Mouse (Mus musculus): Measurements from ENCODE around the gene Chst15. TPM values are rescaled to one million over a fixed set of nuclear protein-coding genes. Genes with fewer than 3 reads are reported as not detected.

Chst15 gene
- total RNA-seq, 2 experiments from 2014 or later, result 38.5 to 39.6 TPM

- no peak for DNase-seq (ENCODE audit: low spot score in 2 of 2)
Observed at GRCm38 (mm10) chr7:132337268-132337917, 20.4 kb upstream of the Chst15 start.

GRCm38 (mm10) chr7:132336781-132337180 lies 19.8 kb upstream of the Chst15 start:
- peak; percentile 36 to 39 for DNase-seq (ENCODE audit: low spot score in 2 of 2)

DNA sequence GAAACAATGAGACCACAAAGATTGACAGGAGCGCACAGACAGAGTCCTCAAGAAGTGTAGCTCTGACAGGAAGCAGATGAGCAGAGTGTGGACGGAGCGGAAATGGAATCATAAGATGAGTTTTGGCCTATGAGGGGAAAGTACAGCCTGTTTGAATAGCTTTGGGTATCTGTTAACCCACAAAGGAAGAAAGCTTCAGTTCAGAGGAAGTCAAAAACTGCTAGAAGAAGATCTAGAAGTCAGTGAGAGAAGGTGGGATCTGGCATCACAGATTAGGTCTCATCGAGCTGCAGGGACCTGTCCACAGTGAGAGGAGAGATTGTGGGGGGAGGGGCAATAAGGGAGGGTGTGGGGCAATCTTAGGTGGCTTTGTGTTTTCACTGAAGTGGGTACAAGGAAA lies 18.3 kb upstream of the Chst15 start:
- no peak for DNase-seq (ENCODE audit: low spot score in 2 of 2)

DNA sequence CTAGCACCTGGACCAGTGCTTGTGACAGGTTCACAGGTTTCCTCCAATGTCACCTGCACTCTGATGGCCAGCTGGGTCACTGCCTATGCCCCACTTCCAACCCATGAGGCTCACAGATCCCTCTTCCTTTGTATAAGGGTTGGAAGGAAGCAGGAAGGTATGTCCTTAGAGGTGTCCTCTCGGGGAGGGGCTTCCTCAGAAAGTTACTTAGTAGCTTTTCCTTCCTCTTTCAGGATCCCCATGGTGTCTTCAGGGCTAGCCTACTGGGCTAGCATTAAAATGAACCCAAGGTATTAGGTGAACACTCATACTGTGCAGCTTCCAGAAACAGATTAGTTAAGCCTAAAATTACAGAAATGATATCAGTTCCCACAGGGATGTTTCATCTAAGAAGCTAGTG lies 16.1 kb upstream of the Chst15 start:
- DNase-seq (ENCODE audit: low spot score in 2 of 2), result no peak

- no peak for DNase-seq (ENCODE audit: low spot score in 2 of 2)
Observed at GRCm38 (mm10) chr7:132332176-132332575, 15.1 kb upstream of the Chst15 start.

GRCm38 (mm10) chr7:132330179-132330578 lies 13.2 kb upstream of the Chst15 start:
- DNase-seq (ENCODE audit: low spot score in 2 of 2), result no peak

GRCm38 (mm10) chr7:132328648-132329047 lies 11.6 kb upstream of the Chst15 start:
- DNase-seq (ENCODE audit: low spot score in 2 of 2), result no peak

- DNase-seq (ENCODE audit: low spot score in 2 of 2), result peak in 1 of 2 experiments; percentile 34
Observed at GRCm38 (mm10) chr7:132325549-132326331, 8.7 kb upstream of the Chst15 start.

- DNase-seq (ENCODE audit: low spot score in 2 of 2), result no peak
Observed at GRCm38 (mm10) chr7:132323430-132323829, 6.4 kb upstream of the Chst15 start.

DNA sequence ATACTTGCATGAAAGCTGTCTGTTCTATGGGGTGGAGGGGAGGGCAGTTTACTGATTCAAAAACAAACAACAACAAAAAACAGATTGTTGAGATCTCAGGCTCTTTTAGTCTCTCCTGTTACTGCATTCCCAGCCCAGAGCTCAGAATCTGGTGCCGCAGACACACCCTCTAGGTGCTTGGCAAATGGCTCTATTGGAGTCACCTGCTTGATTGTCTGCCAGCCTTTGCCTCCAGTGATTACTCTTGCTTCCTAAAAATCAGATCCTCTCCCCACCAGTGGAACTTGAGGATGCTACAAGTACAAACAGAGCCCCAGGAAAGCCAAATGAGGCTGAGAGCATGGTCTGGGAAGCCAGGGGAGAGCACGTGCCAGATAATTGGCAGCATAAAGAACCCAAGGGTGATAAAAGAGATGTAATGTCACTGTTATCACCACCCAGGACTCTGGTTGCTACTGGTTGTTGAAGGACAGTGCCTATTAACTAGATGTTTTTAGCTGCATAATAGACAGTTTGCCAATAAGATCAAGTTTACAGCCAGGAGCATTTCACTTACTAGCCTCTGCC lies 4.4 kb upstream of the Chst15 start:
- no peak for DNase-seq (ENCODE audit: low spot score in 2 of 2)

GRCm38 (mm10) chr7:132316101-132317035 lies 660 bp downstream of the Chst15 start:
- DNase-seq (ENCODE audit: low spot score in 2 of 2), result peak; percentile 52 to 73

DNA sequence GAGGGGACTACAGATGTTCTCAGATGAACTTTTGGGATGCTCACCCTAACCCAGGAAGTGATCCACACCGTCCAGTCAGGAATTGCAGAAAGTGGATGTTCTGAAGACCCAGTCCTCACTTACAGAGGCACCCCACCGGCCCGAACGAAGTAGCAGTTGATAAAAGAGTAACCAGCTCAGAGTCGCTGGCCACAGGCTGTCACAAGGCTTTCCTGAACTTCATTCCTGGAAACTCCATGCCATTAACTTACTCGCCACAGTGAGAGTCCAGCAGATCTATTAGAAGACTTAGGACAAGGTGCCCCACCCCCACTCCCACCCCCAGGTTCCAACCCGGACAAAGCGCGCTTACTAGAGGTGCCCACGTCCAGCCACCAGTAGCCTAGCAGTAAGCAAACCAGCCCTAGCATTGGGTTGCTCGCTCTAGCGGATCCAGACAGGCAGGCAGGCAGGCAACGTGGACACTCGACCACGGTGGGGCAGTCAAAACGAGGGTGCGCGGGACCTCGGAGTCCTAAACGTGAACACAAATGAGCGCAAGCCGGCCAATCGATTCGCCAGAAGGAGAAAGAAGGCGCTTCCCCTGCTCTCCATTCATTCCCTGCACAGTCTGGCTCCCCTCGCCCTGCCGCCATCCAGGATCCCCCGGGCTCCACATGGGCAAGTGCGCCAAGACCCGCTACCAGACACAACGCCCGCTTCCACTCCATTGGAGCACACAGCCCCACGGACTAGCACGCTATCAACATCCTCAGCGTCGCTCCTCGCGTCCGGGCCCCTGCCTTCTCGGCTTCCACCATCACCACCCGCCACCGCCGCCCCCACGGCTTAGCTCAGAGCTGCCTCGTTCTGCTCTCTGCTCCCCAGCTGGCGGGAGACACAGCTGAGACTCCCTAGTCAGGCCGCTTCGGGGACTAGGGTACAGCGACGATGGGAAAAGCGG lies 1.6 kb downstream of the Chst15 start:
- DNase-seq (ENCODE audit: low spot score in 2 of 2), result peak; percentile 70 to 79

DNA sequence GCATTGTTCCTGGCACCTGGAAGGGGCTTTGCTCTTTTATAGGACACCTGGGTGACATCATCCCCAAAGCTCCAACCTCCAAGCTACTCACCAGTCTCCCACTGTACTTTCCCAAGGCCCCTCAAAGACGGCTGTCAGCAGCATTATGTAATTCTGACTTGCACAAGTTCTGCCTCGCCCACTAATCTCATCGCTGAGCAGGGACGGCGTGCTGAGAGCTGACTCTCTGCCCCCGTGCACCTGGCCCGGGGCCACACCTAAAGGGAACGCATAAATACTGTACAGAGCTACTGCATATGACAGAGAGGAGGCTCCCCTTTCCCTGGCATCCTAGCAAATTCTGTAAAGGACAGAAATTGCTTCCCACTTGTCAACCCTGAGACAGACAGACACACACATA lies 4.6 kb downstream of the Chst15 start:
- DNase-seq (ENCODE audit: low spot score in 2 of 2), result peak; percentile 58 to 76

DNA sequence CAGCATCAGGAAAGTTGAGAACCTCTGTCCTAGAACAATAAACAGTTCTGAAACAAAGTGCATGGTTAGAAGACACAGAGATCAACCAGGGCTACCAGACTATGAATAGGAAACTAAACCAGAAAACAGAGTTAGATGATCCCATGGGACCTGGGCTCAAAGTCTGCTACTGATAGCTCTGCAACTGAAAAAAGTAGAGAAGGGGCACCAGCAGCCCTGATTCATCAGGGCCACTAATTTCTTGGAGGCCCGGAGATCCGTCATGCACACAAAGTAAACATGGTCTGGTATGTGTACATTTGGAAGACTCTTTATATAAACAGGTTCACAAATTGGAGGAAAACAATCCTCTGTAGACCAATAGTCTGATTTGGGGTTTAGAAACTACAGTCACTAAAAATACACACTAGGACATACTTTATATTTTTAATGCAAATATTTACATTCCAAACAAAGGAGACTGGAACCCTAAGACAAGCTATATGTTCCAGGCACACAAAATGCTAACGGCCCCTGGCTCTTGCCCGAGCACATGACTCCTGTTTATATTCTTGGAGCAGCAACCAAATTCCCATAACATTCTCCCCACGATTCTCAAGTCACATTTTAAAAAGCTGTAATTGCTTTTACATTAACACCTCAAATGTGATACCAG lies 8.4 kb downstream of the Chst15 start:
- no peak for DNase-seq (ENCODE audit: low spot score in 2 of 2)

DNA sequence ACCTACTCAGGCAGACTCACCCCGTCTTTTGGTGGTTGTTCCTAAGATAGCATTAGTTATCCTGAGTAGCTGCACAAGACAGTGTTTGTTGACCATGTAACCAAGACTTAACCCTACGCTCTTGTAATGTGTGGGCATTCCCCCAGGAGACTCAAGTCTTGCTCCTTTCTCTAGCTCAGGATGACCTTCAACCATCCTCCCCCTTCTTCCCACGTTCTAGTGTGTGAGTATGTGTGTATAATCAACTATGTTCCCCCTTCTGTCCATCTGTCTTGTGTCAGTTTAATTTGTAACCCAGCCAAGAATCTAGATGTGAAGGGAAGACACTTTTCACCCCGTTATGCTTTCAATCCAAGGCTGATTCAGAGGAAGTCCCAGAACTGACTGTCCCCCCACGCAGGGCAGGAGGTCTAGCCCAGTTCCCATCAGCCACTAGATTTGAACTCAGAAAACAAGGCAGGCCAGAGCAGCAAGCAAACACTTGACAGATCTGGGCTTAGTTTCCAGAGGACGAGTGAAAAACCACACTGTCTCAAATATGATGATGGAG lies 9.2 kb downstream of the Chst15 start:
- no peak for DNase-seq (ENCODE audit: low spot score in 2 of 2)

DNA sequence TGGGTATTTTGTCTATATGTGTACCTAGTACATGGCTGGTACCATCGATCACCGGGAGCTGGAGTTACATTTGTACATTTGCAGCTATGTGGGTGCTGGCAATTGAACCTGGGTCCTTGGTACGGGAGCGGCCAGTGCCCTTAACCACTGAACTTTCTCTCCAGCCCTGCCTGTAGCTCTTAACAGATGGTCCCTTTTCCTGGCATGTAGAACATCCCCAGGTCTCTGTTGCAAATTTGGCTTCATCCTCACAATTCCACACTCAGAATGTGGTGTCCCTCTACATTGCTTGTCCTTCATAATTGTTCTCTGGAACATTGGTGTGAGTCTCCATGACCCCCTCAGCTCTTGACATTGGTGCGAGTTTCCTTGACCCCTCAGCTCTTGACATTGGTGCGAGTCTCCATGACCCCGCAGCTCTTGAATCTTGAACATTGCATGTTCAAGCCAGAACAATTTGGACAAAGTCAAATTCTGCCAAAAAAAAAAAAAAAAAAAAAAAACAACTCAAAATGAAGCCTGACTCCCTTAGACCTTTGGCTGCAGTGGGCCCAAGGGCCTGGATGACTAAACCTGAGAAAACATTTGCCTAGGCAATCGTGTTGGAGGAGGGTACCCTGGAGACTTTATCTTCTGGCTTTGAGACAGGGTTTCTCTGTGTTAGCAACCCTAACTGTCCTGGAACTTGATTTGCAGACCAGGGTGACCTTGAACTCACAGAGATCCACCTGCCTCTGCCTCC lies 10.2 kb downstream of the Chst15 start:
- no peak for DNase-seq (ENCODE audit: low spot score in 2 of 2)

DNA sequence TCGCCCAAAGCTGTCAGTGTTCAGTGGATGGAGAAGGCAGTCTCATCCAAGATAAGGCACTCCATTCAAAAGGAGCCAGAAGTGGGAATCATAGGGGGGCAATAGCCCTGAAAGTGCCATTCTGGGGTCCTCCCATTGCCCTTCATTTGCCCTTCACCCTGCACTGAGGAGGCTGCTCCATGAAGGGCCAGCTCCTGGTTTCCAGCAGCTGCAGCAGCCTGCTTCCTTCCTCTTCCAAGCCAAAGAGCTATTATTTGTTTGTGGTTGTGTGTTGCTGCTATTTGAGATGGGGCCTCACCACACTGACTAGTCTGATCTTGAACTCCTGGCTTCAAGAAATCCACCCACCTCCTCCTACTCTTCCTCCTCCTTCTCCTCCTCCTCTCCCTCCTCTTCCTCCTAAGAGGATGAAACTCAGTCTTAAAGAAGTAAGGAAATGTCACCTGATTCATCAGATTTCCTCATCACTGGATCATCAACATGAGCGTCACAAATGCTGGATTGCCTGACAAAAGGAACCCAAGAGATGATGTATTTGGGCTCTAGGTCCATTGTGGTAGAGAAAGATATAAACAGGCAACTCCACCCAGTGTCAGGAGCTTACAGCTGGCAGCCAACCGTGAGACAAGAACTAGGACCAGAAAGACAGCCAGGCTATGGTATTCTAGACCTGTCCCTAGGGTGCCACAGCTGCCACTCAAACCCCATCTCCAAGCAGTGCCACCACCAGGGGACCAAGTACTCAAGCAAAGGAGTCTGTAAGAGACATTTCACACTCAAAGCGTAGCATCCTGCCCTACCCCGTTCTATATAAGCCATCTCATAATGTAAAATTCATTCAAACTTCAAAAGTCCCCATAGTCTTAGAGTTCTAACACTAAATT lies 11.3 kb downstream of the Chst15 start:
- DNase-seq (ENCODE audit: low spot score in 2 of 2), result no peak

Data from left cerebral cortex, adult 18-20 months (tissue).